Mouse (Mus musculus) heart, embryonic 12.5 days (tissue): ENCODE data around the gene Sec14l5. TPM values are rescaled to one million over a fixed set of nuclear protein-coding genes. Genes with fewer than 3 reads are reported as not detected.

Experiments
- microRNA-seq: library from miRNA; unstranded; fragments of <30 nt; microRNA quantifications from one replicate; pipeline ENCODE4, GENCODE M21; 2017
- polyA plus RNA-seq: library from polyadenylated mRNA; unstranded; fragments of >200 nt; fragmentation: Nextera tagmentation; extraction: Ambion mirVana; gene quantifications from 2 replicates; pipeline ENCODE4 v1.2.1, GENCODE M21; 2016

The Sec14l5 gene
- polyA plus RNA-seq, 1 experiment from 2014 or later, result not detected

Small RNA genes within 50 kb of the gene (microRNA-seq; reads per million reads assigned to microRNA genes)
- gene Gm23689, result not detected
- not detected for gene Gm26095
- gene Mir6364, result not detected

Other genes with a start within 250 kb of the Sec14l5 start
- 92.3 and 97.3 TPM in 2 replicates for gene Nudt16l1, start 208.3 kb upstream of the Sec14l5 start, polyA plus RNA-seq
- 34.4 and 34.8 TPM in 2 replicates for gene Anks3, start 182.9 kb upstream of the Sec14l5 start, polyA plus RNA-seq
- not detected in 2 replicates for gene Sept12, start 149.3 kb upstream of the Sec14l5 start, polyA plus RNA-seq
- 2.0 and 3.7 TPM in 2 replicates for gene Smim22, start 139.8 kb upstream of the Sec14l5 start, polyA plus RNA-seq
- 44.1 and 48.3 TPM in 2 replicates for gene Rogdi, start 133.6 kb upstream of the Sec14l5 start, polyA plus RNA-seq
- gene Glyr1, start 97.2 kb upstream of the Sec14l5 start, polyA plus RNA-seq, result 111 and 114 TPM in 2 replicates
- gene Ubn1, start 97.1 kb upstream of the Sec14l5 start, polyA plus RNA-seq, result 16.3 and 16.7 TPM in 2 replicates
- 1.5 and 2.1 TPM in 2 replicates for gene Ppl, start 14.7 kb upstream of the Sec14l5 start, polyA plus RNA-seq
- 14.0 and 15.4 TPM in 2 replicates for gene Nagpa, start 56.9 kb downstream of the Sec14l5 start, polyA plus RNA-seq
- 2.5 and 3.2 TPM in 2 replicates for gene AU021092, start 75.2 kb downstream of the Sec14l5 start, polyA plus RNA-seq
- 23.9 and 24.6 TPM in 2 replicates for gene Alg1, start 86.5 kb downstream of the Sec14l5 start, polyA plus RNA-seq
- gene Eef2kmt, start 108.9 kb downstream of the Sec14l5 start, polyA plus RNA-seq, result 17.2 and 19.5 TPM in 2 replicates